Mouse (Mus musculus) v-Abl transformed pro-B cells (cell line): ENCODE data around the gene Socs3.

Experiments used
- in situ Hi-C, 2 experiments: fragments of 400-800 bp; cut with MboI; formaldehyde crosslinking; loops; one replicate each; pipeline ENCODE4 v1.15.1; 2025; ENCODE audit not compliant: unreplicated experiment in 2 of 2

Socs3 gene

GRCm38 (mm10) chr11:117973569-117973968, 3.7 kb upstream of the Socs3 start:
- in situ Hi-C loops, result loop anchor here (5.0 kb wide), 1 partner anchor 49 kb away; no protein-coding TSS in a partner anchor

GRCm38 (mm10) chr11:117972656-117973558, 3.1 kb upstream of the Socs3 start:
- in situ Hi-C loops, result loop anchor here (5.0 kb wide), 1 partner anchor 49 kb away; no protein-coding TSS in a partner anchor

- in situ Hi-C loops, result loop anchor here (5.0 kb wide), 1 partner anchor 51 kb away; no protein-coding TSS in a partner anchor
These were observed 1.9 kb upstream of the Socs3 start for GRCm38 (mm10) chr11:117971646-117972242.

- in situ Hi-C loops, result loop anchor here (5.0 kb wide), 1 partner anchor 51 kb away; no protein-coding TSS in a partner anchor
These were observed 1.3 kb upstream of the Socs3 start for GRCm38 (mm10) chr11:117971100-117971499.

GRCm38 (mm10) chr11:117969100-117969944, 525 bp downstream of the Socs3 start:
- in situ Hi-C loops, result loop anchor here (5.0 to 10.0 kb wide), 5 partner anchors 52 to 275 kb away; partner anchors contain the start of genes Tha1 (in 2 of the 2) and Cyth1 (in 1 of the 2)

GRCm38 (mm10) chr11:117968716-117969099, 1.1 kb downstream of the Socs3 start:
- in situ Hi-C loops, result loop anchor here (5.0 to 10.0 kb wide), 5 partner anchors 51 to 276 kb away; partner anchors contain the start of genes Tha1 (in 2 of the 2) and Cyth1 (in 1 of the 2)

- in situ Hi-C loops, result loop anchor here (5.0 to 10.0 kb wide), 5 partner anchors 51 to 277 kb away; partner anchors contain the start of genes Tha1 (in 2 of the 2) and Cyth1 (in 1 of the 2)
These were observed 1.7 kb downstream of the Socs3 start for GRCm38 (mm10) chr11:117968016-117968671.

GRCm38 (mm10) chr11:117967249-117968015, 2.4 kb downstream of the Socs3 start:
- in situ Hi-C loops, result loop anchor here (5.0 to 10.0 kb wide), 5 partner anchors 50 to 277 kb away; partner anchors contain the start of genes Tha1 (in 2 of the 2) and Cyth1 (in 1 of the 2)

GRCm38 (mm10) chr11:117966506-117967100, 3.2 kb downstream of the Socs3 start:
- in situ Hi-C loops, result loop anchor here (5.0 to 10.0 kb wide), 5 partner anchors 49 to 278 kb away; partner anchors contain the start of genes Tha1 (in 2 of the 2) and Cyth1 (in 1 of the 2)

- in situ Hi-C loops, result loop anchor here (5.0 to 10.0 kb wide), 5 partner anchors 48 to 279 kb away; partner anchors contain the start of genes Tha1 (in 2 of the 2) and Cyth1 (in 1 of the 2)
These were observed 4.3 kb downstream of the Socs3 start for GRCm38 (mm10) chr11:117965561-117965981.

GRCm38 (mm10) chr11:117965052-117965451, 4.8 kb downstream of the Socs3 start:
- in situ Hi-C loops, result loop anchor here (5.0 to 10.0 kb wide), 5 partner anchors 48 to 280 kb away; partner anchors contain the start of genes Tha1 (in 2 of the 2) and Cyth1 (in 1 of the 2)

- in situ Hi-C loops, result loop anchor here (10.0 kb wide), 3 partner anchors 89 to 281 kb away; partner anchors contain the start of genes Cyth1 (in 1 of the 2) and Tha1 (in 1 of the 2)
These were observed 5.6 kb downstream of the Socs3 start for GRCm38 (mm10) chr11:117964294-117964693.

- in situ Hi-C loops, result loop anchor here (10.0 kb wide), 3 partner anchors 89 to 281 kb away; partner anchors contain the start of genes Cyth1 (in 1 of the 2) and Tha1 (in 1 of the 2)
These were observed 6.0 kb downstream of the Socs3 start for GRCm38 (mm10) chr11:117963872-117964271.

GRCm38 (mm10) chr11:117963091-117963793, 6.6 kb downstream of the Socs3 start:
- in situ Hi-C loops, result loop anchor here (10.0 kb wide), 3 partner anchors 88 to 282 kb away; partner anchors contain the start of genes Cyth1 (in 1 of the 2) and Tha1 (in 1 of the 2)

- in situ Hi-C loops, result loop anchor here (10.0 kb wide), 3 partner anchors 88 to 282 kb away; partner anchors contain the start of genes Cyth1 (in 1 of the 2) and Tha1 (in 1 of the 2)
These were observed 7.4 kb downstream of the Socs3 start for GRCm38 (mm10) chr11:117962228-117963067.

- in situ Hi-C loops, result loop anchor here (10.0 kb wide), 3 partner anchors 86 to 284 kb away; partner anchors contain the start of genes Cyth1 (in 1 of the 2) and Tha1 (in 1 of the 2)
These were observed 9.2 kb downstream of the Socs3 start for GRCm38 (mm10) chr11:117960601-117961000.
